Mouse (Mus musculus) left cerebral cortex, postnatal 14 days (tissue): ENCODE results near the gene Lrrn4. TPM values are rescaled to one million over a fixed set of nuclear protein-coding genes. Genes with fewer than 3 reads are reported as not detected.

ENCODE experiments used
- DNase-seq, 2 experiments: peaks; one replicate each; pipeline ENCODE4 v3.0.0; 2021 to 2022; ENCODE audit warnings: low spot score in 2 of 2, mixed read lengths in 1 of 2
- intact Hi-C: fragments of 180-260 bp; cut with DNase I; formaldehyde crosslinking; loops from one replicate; pipeline ENCODE4 v1.15.1; 2025
- long read RNA-seq, 2 experiments: library from polyadenylated mRNA; stranded (forward); transcript quantifications; one replicate each; pipeline ENCODE4 v2.0.0; 2021
- total RNA-seq, 2 experiments: library from RNA; stranded (reverse); gene quantifications; 2 replicates each; pipeline ENCODE4 v1.2.3; 2021

Lrrn4 gene
- total RNA-seq: under 1 TPM; 0.32 to 0.33 TPM
- long read RNA-seq, experiment 1: 0 reads
- long read RNA-seq, experiment 2: 0 reads

DNA sequence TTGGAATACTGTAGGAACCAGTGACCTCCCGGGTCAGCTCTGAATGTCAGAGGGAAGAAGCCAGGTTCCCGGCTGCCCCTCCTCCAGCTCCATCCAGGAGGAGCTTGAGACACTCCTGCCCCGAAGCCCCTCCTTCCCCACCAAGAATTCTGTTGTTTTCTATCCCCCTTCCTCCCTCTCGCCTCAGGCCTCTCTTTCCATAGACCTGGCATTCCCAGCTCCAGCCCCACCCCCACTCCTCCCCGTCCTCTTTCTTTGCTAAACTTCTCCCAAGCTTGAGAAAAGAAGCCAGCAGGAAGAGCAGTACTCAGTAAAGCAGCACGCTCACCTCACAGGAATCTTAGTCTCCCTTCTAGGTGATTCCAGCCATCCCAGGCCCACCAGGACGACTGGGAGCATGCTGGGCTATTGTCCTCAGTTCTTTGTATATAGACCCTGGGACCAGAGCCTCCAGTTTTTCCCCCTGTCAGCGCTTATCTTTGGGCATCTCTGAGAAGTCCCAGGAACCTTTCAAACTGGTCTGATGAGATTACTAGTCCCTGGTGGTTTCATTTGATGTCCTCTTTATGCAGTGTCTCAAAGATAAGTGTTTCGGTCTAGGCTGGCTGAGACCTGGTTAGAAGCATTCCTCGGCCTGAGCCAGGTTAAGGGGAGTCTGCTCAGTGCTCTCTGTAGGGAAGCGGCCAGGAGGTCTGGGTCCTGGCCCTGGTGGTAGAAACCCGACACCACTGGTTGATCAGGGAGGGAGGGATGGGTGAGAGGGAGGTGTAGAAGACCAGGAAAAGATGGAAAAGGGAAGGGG, at the start of gene Lrrn4:
TSS of gene Lrrn4 (minus strand) at position 48 of the 802 bp plus-strand sequence.
- intact Hi-C loops: no loop called here
- no peak for DNase-seq

DNA sequence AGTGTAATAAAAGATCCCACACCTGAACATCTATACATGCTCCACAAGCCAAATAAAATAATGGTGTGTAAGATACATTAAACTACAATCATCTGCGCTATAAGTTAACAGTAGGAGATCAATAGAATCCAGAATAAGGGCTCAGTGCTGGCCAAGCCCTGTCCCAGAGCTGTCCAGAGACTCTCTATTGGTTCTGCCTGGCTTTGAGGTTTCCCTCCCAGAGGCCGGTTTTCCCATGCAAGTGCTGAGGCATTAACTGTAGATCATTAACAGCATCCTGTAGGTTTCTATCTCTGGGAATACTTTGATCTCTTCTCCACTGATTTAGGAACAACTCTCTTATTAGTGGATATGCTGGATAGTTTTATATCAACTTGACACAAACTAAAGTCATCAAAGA, 48.3 kb upstream of the Lrrn4 start:
- intact Hi-C loops: no loop called here

DNA sequence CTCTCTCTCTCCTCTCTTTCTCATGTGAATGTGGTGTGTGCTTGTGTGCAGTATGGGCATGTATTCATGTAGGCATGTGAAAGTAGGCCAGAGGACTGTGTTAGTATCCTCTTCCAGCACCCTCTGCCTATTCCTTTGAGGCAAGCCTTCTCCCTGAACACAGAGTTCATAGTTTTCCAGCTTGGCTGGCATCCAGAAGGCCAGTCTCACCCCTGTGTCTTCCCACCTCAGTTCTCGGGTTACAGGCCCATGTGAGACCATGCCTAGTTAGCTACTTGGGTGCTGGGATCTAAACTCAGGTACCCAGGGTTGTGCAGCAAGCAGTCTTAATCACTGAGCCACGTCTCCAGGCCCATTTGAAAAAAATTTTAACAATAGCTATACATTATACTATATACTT, 47.2 kb upstream of the Lrrn4 start:
- DNase-seq: no peak
- intact Hi-C loops: no loop called here

More for the DNA sequence above, 48.3 kb upstream of the Lrrn4 start:
- DNase-seq: no peak

DNA sequence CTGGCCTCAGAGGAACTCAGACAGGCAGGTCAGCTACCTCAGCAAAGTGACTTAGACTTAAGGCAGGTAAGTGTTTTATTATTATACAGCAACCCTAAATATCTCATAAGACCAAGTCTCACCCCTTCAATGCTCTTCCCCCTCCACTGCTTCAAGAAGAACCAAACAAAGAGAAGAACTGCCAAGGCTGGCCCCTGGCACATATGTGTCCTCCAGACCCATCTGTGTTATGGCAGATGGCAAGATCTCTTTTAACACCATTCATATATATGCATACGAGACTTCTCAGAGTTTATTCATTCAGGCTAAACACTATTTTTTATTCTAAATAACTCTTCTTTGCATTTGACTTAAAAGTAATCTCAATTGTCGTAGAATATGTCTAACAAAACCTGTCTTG, 46.6 kb upstream of the Lrrn4 start:
- DNase-seq: no peak
- intact Hi-C loops: no loop called here

DNA sequence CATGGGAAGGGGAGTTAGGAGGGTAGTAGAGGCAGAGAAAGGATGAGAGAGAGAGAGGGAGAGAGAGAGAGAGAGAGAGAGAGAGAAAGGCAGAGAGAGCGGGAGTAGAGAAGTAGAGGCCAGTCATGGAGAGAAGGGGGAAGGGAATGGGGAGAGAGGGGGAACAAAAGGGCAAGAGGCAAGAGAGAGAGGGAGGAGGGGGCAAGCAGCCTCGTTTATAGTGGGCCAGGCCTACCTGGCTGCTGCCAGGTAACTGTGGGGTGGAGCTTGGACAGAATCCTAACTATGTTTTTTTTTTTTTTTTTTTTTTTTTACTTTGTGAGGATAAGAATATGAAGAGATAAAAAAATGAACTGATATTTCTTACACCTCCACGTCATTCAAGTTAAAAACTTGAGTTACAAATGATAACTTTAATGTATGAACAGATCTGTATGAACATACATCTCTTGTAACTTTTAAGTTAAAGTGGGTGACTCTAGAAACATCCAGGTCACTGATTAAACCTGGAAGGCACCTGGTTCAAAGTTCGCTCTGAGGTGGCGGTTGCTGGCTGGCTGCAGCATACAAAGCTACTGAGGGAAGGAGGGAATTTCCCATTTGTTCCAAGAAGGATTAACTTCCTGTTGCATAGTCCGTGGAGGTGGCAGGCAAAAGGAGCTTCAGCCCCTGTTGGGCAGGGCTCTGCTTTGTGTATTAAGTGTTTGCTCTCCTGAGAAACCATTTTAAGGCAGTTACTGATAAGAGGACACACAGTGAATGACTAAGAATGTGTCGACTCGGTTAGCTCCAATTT, 42.8 kb upstream of the Lrrn4 start:
- intact Hi-C loops: no loop called here

DNA sequence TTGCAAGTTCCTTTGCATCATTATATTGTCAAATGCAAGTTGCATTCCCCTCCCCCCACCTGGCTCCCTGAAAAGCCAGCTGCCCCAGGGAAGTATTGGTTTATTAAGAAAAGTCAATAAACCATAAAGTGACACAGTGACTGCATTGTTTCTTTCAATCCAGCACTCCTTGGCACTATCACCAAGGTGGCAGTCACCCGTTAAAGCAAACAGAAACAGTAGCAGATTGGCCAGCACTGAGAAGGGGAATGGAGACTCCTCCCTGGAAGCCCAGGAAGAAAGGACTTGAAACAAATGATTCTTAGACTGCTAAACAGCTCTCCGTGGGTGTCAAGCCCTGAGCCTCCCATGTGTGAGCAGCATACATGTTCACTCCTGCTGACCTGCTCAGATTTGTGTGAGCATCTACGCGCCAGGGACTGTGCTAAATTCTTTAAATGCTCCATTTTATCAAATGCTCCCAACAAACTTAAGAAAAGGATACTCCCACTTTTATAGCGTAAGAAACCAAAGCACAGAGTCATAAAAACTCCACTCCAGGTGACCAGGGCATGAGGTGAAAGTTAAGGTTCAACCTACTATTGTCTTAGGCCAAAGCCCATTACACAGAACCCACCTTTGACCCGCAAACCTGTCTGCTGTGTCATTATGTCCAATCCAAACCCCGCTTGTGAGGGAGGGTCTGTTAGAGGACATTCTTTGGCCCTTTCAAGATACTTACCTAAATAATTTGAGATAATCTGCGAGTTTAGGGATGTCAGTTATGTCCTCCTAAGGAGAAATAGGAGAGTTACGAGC, 41.6 kb upstream of the Lrrn4 start:
- DNase-seq: no peak
- intact Hi-C loops: no loop called here

More for the DNA sequence above, 42.8 kb upstream of the Lrrn4 start:
- no peak for DNase-seq

DNA sequence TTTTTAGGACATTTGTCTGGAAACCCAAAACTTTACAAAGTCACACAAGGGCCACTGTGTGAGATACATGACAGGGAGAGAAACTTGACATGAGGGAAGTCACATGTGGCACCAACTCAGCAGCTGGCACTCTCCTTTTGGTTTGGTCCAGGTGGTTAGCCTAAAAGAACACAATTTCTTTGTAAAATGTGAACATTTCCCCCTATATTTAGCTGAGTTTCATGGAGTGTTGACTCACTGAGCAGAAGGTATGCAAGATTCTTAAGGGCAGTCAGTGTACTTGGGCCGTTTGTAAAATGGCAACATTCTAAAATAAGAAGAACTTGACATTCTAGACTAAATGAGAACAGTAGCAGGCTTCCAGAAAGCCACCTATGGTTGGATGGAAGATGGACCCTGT, 34.1 kb upstream of the Lrrn4 start:
- intact Hi-C loops: no loop called here
- peak in 1 of 2 experiments; percentile 39 for DNase-seq

DNA sequence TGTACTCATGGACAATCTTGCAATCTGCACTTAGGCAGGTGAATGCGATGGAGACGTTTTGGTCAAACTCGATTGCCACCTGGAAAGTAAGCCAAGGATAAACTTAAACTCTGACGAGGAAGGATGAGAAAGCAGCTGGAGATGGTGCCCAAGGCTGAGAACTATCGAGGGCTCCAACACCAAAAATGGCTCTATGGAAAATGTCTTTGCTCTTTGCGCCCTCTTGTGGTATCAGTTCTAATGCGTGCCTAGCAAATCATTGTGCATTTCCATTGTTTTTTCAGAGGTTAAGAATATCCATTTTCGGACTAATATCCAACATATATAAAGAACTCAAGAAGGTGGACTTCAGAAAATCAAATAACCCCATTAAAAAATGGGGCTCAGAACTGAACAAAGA, 26.1 kb upstream of the Lrrn4 start:
- intact Hi-C loops: loop anchor here (5.0 kb wide), 1 partner anchor 389 kb away; no protein-coding TSS in a partner anchor
- DNase-seq: peak; percentile 49

DNA sequence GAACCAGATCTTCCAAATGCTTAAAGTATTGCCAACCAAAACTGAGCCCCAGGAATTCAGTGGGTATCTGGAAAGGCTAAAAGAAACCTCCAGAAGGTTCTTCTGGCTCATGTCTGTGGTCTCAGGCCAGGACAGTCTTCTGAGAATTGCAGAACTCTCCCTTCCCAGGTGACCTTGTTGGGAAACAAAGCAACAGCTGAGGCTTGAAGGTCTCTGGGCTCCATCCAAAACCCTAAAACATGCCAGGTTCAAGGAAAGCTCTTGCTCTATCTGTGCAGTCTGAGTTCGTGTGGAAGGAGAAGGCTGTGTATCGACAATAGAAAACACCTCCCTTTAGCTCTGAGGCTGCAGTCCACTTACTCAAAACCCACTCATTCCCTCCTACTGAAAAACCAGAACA, 24.3 kb upstream of the Lrrn4 start:
- no peak for DNase-seq
- intact Hi-C loops: loop anchor here (5.0 kb wide), 1 partner anchor 388 kb away; no protein-coding TSS in a partner anchor

DNA sequence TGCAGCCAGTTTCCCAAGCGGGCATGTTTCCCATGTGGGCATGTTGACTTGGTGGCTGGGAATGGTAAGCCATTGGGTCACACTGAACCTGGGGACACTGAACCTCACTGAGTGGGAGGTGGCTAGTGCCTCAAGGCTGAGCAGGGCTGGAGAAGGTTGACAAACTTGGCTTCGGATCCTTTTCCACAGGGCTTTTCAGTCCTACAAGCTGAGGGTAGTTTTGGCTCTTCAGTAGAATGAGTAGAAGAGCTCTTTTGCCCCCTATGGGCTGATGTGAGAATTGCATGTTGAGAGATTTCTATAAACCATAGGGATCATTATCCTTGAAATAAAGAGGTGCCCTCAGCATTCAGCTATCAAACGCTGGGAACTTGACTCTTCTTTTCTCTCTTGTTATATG, 22.8 kb upstream of the Lrrn4 start:
- peak; percentile 75 to 76 for DNase-seq
- intact Hi-C loops: loop anchor here (2.0 kb wide), 1 partner anchor 57 kb away; the partner anchor contains the start of gene Crls1

DNA sequence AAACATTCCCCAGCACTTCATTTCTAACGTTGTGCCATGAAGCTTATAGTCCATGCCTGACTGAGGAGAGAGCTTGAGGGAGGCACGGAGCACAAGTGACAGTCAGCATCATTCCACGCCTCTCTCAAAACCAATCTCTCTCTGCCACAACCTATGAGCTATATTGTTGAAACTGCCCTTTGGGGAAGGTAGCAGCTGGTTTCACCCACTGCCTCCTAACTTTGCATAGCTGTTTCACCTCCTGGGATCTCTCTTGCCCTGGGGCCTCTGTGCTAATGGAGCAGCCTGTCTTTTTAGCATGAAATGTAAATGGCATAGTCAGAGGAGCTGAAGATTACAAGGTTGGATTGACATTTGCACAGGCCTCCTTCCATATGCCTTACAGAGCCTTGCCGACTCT, 21.4 kb upstream of the Lrrn4 start:
- intact Hi-C loops: loop anchor here (2.0 kb wide), 1 partner anchor 55 kb away; the partner anchor contains the start of gene Crls1
- DNase-seq: no peak

DNA sequence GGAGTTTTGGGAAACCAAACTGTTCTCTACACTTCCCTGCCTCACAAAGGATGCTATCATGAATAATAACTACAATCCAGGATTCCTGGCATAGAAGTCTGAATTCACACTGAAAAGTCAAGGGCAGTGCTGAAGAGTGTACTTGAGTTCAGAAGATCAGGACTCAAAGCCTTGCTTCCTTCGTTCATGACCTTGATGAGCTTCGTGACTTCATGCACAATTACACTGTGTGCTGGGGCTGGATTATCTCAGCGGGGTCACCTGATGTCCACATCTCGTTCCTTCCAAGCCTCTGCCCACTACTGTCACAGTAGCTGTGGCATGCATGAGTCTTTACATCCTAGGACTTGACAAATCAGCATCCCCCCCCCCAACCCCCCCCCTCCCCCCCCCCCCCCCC, 20.9 kb upstream of the Lrrn4 start:
- intact Hi-C loops: loop anchor here (2.0 kb wide), 1 partner anchor 55 kb away; the partner anchor contains the start of gene Crls1
- DNase-seq: no peak

DNA sequence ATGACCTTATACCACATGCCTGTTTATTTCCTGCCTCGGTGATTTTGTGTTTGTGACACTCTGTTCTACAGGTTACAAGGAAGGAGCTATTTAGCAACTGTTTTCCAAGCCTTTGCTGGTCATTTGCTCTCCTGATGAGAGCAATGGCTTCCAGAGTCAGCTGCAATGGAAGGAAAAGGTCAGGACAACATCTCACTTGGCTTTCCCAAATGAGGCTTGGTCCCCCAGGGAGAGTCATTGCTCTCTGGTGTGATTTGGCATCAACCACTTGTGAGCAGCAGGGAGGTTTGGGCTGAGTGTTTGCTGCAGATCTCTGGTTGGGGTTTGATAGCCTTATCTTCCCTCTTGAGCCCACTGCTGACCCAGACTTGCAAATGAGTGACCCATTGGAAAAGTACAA, 19.9 kb upstream of the Lrrn4 start:
- DNase-seq: no peak
- intact Hi-C loops: no loop called here

DNA sequence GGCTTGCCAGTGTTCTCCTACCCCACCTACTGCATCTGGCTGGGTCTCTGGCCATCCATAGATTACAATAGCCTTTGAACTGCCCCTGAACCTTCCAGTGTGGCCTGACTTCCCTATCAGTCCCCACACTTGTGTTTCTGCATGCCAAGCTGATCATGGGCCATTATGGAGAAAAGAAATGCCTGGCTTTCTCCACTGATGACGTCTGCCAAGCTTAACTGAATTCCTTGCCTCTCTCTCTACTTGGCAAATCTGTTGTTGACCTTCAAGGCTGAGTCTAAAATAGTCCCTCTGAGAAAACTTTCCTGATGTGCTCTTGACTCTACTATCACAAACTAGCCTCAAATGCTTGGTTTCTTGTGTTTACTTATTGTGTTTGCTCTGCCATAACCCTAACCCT, 17.5 kb upstream of the Lrrn4 start:
- DNase-seq: no peak
- intact Hi-C loops: no loop called here

DNA sequence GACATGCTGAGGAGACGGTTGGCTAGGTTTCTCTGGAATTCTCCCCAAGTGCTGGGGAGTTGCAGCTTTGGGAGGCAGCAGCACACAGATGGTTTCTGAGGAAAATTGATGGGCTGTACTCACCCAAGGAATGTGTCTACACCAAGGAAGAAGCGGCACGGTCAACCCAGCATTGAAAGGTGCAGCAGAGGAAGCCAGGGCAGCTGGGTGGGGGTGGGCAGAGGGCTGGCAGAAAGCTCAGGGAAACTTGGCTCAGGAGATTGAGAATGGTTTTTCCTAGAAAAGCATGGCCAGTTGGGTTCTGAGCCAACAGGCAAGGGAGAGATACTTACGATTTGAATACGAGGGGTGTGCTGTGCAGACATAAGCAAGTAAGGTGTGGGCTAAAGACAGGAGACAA, 13.1 kb upstream of the Lrrn4 start:
- peak; percentile 11 to 28 for DNase-seq

DNA sequence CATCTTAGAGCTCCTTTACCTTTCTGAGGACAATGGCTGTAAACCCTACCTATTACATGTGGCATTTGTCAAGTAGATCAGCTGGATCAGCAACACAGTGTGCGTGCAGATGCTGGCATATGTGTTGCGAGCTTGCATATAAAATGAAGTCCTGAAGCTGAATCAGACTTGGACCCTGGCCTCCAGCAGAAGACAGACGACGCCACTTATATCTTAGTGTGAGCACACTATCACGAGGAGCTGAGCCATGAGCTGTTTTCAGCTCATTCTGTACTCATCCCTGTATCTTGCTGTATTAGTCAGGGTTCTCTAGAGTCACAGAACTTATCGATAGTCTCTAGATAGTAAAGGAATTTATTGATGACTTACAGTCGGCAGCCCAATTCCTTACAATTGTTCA, 4.6 kb upstream of the Lrrn4 start:
- peak in 1 of 2 experiments; percentile 24 for DNase-seq
- intact Hi-C loops: no loop called here

More for the DNA sequence above, 13.1 kb upstream of the Lrrn4 start:
- intact Hi-C loops: no loop called here

DNA sequence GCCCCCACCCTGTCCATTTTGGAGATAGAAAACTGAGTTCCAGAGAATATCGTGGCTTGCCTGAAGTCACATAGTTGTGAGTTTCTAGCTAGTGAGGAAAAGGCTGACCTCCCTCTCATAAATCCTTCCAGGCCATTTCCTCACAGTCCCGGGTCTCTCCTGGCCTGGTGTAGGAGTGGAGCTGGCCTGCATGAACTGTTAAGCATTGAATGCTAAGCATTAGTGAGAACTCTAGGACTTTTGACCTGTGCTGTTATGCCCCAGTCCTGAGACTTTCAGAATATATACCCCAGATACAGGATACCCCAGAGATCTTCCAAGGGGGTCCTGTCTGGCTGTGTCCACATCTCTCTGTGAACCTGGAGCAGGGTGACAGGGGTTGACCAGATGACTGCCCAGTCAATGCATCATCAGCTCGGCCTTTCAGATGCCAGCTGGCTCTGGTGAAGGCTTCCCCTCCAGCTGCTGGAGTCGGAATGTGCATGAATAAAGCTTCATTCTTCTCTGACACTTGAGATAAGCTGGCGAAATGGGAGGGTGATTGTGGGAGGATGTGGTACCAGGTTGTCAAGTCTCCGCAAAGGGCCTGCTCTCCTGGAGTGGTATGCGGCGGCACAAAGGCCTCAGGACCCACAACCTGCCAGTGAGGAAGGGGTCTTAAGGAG, 3.7 kb upstream of the Lrrn4 start:
- no peak for DNase-seq
- intact Hi-C loops: no loop called here

DNA sequence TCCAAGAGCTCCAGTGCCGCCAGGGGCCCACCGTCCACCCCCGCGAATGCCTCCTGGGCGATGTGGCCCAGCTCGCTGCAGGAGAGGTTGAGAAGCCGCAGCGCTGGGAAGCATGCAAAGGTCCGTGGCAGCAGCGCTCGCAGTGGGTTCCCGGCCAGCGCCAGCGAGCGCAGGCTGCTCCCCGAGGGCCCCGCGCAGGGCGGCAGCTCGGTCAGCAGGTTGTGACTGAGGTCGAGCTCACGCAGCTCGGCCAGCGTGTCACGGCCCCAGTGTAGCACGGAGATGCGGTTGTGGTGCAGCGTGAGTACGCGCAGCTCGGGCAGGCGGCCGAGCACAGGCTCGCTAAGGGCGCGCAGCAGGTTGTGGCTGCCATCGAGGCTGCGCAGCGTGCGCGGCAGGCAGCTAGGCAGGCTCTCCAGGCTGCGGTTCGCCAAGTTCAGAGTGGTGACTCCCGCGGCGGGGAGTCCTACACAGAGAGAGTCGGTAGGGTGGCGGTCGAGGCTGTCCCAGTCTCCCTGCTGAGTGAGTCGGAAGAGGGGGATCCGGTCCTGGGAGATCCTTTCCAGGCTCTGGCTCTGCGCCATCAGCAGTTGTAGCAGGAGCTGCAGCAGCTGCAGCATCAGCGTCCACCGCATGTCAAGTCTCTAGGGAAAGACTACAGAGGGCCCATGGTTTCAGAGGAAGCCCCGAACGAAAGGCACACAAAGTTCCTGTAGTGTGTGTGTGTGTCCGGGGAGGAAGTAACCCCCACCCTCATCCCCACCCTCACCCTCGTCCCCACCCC, 1.2 kb downstream of the Lrrn4 start:
- peak; percentile 26 to 46 for DNase-seq
- intact Hi-C loops: no loop called here
